Mouse (Mus musculus) layer of hippocampus, adult 9-10 months (tissue): ENCODE results near the gene F830045P16Rik.
"Not testable (repeated sequence)": the region's sequence is repeated elsewhere in the genome, so short reads cannot be mapped to it uniquely, and the experiment has no call there.

Experiments
- DNase-seq: peaks from one replicate; pipeline ENCODE4 v3.0.0; 2022; ENCODE audit warnings: low spot score

F830045P16Rik gene

DNA sequence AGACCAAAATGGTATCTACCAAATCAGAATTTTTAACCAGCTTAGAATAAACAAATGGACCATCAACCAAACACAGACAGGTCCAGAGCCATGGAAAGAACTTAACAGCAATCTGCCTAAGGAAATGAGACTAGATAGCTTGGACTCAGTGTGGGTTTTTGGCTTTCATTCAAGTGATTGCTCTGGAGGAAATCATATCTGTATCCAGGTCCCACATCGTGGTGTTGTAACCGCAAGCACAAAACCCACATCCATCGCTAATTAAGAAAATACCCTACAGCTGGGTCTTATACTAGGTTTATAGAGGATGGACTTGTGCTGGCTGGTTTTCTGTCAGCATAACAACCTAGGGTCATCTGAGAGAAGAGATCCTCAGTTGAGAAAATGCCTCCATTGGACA, 53.3 kb downstream of the F830045P16Rik start:
- DNase-seq, result no peak

GRCm38 (mm10) chr2:129471905-129472304, 64.5 kb downstream of the F830045P16Rik start:
- peak; percentile 59 for DNase-seq

DNA sequence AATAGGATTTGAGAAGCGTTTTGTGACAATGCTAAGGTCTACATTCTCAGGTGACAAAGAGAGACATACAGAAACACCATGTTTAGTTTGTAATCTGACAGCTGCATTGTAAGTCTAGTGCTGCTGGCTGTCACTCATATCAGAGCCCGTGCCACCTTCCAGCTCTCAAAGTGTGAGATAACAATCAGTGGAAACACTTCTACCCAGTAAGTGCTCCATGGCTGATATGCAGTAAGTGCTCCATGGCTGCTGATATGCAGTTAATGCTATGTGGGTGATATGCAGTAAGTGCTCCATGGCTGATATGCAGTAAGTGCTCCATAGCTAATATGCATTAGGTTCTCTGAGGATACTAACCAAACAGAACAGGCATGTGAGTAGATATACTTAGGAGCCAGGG, 65.6 kb downstream of the F830045P16Rik start:
- no peak for DNase-seq

DNA sequence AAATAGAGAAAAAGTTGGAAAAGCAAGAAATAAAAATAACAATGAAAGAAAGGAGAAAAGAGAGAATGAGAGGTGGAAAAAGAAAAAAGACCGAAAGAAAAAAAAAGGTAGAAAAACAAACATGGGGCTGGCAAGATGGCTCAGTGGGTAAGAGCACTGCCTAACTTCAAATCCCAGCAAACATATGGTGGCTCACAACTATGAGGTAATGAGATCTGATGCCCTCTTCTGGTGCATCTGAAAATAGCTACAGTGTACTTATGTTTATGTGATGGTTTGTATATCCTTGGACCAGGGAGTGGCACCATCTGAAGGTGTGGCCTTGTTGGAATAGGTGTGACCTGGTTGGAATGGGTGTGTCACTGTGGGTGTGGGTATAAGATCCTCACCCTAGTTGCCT, 97.6 kb downstream of the F830045P16Rik start:
- DNase-seq, result not testable (repeated sequence)

GRCm38 (mm10) chr2:129435154-129435553, 101.2 kb downstream of the F830045P16Rik start:
- no peak for DNase-seq

- DNase-seq, result no peak
These were observed 112.7 kb downstream of the F830045P16Rik start for GRCm38 (mm10) chr2:129423741-129424140.

DNA sequence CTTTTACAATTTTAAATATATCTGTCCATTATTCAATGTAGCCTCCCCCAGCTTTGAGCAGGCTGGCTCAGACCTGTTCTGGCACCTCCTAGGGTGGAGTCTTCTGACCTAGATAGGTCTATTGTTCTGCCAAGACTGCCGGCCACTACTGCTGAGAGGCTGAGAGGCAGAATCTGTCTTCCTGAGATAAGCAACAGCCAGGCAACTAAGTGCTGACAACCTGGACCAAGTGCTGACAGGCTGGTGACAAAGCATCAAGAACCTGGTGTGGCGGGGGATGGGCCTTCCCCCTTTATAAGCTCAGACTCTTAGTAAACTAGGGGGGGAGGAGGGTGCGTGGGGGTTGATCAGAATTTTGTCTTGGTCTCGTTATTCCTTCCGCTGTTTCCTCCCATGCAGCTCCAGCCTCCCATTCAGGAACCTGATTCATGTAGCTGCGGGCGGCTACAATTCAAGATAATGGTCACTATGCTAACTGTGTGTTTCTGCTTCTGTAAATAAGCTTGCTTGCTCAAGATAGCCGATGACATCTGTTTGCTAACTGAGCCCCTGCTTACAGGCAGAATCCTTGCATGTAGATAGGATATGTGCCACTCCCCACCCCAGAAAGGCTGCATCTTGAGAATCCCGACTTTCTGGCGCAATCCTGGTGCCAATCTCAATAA, 115.4 kb downstream of the F830045P16Rik start:
- DNase-seq, result no peak

GRCm38 (mm10) chr2:129419361-129419880, 117.0 kb downstream of the F830045P16Rik start:
- DNase-seq, result no peak

DNA sequence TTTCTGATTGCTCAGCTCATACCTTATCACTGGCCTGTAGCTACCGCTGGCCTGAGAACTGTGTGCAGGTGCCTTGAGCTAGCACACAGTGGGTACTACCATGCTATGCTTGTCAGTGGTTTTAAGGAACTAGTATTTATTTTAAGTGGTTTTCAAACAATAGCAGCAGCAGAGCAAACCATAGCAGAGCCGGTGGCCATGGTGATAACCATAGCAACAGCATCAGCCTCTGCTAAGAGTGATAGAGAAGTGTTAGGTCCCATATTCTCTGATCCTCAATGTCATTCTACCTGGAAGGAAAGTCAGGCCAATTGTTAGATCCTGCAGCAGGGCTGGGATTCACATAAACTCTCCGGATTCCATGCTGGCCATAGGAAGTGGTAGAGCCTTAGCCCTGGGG, 121.8 kb downstream of the F830045P16Rik start:
- DNase-seq, result no peak

GRCm38 (mm10) chr2:129413488-129413887, 122.9 kb downstream of the F830045P16Rik start:
- no peak for DNase-seq

DNA sequence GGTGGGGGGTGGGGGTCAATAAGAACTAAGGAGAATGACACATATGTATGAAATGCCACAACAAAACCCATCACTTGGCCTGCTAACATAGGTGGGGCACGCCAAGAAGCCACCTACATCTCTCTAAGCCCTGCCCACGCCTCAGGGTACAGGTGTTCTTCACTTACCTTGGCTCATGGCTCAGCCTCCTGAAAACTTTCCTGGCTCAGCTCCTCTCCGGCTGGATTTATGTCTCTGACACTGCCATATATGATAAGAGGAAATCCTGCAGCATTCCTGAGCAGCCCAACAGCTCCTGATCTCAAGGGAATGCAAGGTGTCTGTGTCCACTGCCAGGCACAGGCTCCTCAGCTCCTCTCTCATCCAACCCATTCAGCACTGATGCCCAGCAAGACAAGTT, 124.8 kb downstream of the F830045P16Rik start:
- DNase-seq, result no peak

DNA sequence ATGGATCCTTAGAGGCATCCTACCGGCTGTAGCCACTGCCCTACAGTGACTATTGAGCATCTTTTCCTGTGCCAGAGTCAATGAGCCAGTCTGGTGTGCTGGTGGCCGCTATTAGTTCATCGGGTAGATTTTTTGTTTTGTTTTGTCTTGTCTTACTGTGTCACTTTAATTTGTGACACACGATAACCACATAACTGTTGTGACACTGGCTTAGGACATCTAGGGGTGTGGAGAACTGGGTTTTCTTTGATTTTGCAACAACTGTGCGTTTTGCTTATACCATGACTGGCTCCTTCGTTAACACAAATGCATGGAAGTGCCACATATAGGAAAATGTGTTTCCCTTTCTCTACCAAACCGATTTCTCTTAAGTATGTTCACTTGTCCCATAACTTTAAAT, 126.1 kb downstream of the F830045P16Rik start:
- no peak for DNase-seq

GRCm38 (mm10) chr2:129408476-129408875, 127.9 kb downstream of the F830045P16Rik start:
- DNase-seq, result peak; percentile 43
